Mouse (Mus musculus): ENCODE measurements at regions not wholly inside any gene's neighbourhood (a gene's known extent, or its start where the extent isn't known, plus 50 kb on each side); places are given as distances from the start of the nearest gene placed in this dataset.

DNA sequence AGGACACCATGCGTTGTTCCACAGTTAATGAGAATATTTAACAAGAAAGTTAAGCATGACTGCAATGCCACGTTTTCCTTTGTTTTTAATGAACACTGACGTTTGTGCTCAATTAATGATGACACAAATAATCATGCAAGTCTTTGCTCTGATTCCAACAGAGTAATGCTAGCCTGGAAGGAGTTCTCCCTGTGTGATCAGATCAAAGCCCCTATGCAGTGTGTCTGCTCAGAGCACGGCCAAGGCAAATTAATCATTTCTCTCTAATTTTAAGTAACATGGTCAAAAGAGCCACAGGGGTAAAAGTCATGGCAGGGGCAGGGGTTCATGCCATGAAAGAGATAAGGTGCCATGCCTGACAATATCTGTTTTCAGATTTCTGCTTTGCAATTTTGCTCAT is 618.2 kb upstream of the Cdh8 start:
- TF ChIP-seq POLR2A (IDR thresholded peaks at IDR 0.05; ENCODE audit: control insufficient read depth, low read depth, low read length) (no peak), CTCF (IDR thresholded peaks at IDR 0.05; ENCODE audit: control insufficient read depth, insufficient read depth, insufficient replicate concordance, low read depth, low read length) (no peak)

Data from testis, adult 2 months (tissue).